Mouse (Mus musculus) G1E-ER4 (cell line): ENCODE measurements around the gene Filip1. TPM values are rescaled to one million over a fixed set of nuclear protein-coding genes. Genes with fewer than 3 reads are reported as not detected.

Experiments
- GATA1 ChIP-seq: IDR thresholded peaks from one replicate; pipeline ENCODE4 v1.8.0; 2012; ENCODE audit warnings: low read length, inconsistent platforms
- polyA plus RNA-seq: library from polyadenylated mRNA; stranded (reverse); fragments of >175 nt; gene quantifications from 2 replicates; pipeline ENCODE4 v1.2.3, GENCODE M21; 2012

Gene Filip1
- polyA plus RNA-seq, 1 experiment, result not detected

DNA sequence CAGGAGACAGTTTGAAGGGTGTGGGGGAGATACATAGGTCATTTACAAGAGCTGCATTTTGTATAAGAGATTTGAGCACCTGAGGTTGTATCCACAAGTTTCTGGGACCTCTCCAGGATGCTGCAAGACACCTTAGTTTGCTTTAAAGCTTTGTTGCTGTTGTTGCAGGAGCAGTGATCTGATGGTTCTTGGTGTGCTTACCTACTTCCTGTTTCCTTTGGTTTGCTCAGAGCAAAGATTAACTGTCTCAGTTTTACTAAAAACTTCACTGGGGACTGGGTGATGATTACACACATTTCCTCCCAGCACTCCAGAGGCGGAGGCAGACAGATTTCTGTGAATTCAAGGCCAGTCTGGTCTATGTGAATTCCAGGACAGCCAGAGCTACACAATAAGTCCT, 217.6 kb downstream of the Filip1 start:
- no peak for TF ChIP-seq GATA1

DNA sequence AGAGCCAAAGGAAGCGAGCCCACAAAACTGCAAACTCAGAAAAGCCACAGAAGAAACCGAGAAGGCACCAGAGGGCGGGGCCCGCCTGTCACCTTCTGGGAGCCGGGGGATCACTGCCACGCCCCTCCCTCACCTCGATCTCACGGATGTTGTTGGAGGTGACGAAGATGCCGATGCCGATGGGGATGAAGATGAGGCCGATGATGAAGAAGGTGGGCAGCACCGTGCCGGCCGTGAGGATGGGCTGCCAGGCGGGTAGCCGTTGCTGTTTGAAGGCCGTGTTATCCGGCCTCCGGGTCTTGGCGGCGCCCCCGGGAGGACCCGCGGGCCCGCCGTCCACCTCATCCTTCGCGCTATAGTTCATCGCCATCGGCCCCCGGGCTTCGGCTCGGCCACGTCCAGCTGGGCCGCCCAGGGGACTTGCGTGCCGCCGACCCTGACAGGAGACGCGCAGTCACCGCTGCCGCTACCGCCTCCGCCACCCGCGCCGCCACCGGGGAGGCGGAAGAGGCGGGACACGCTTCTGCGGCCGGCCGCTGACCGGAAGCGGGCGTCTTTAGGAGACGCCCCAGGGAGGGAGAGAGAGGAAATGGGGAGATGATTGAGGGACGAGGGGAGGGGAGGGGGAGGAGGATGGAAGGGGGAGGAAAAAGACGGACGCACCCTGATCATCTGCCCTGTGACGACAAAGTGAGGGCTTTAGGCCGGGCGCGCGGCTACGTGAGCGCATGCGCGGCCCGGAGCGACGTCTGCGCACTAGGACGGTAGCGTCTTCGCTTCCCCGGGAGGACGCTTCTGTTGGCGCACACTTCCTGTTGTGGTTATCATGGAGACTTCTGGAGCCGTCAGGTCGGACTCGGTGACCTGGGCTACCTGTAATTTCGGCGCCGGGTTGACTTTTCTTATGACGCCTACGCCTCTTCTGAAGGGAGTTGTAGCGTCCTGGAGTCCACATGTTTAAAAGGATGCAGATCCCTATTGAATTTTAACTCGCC, 219.5 kb downstream of the Filip1 start, which contains the start of gene Tmem30a:
Gene Tmem30a, minus strand, starts transcription at position 667 of the 995 bp plus-strand sequence.
- TF ChIP-seq GATA1, result no peak

DNA sequence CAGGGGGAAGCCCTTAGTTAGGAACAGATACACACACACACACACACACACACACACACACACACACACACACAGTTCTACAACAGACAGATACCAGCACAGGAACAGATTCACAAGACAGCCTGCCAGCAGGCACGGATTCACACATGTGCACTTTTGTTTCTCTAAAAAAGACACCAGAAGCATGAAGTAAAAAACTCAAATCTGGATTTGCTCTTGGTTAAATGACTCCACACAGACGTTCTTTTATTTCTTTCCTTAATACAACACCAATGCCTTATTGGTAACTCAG, 226.9 kb downstream of the Filip1 start:
- no peak for TF ChIP-seq GATA1

DNA sequence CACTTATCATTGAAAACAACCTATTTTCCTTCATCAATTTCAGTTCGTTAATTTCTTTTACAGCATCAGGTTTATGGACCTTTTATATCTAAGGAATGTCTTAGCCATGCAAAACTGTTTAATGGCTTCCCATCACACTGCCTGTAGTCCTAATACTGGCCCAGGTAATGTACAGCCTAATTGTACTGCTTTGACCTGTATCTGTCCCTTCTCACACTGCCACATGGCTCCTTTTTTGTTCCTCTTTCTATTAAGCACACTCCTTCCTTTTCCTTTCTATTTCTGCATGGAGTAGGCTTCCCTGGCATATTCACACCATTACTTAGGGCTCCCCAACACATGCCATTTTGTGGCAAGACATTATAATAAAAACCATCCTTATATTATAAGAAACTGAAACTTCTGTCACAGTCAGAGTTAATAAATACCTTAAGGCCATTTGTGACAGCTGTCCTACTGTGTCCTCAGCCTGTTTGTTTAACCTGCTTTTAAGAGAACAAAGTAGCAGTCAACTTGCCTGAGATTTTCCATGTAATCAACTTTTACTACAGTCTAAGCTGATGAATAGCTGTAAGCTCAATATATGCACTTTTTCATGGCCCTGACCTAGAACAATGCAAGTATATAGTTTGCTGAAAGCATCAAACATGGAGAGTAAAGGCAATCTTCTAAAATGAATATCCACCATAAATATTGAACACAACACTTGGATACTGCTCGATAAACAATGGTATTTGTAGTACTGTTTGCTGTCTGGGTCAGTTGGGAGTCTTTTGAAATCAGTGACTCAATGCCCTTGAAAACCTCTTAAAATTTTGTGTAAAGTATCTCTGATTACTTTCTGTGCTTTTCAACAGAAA, 227.5 kb downstream of the Filip1 start:
- TF ChIP-seq GATA1, result no peak

- TF ChIP-seq GATA1, result no peak
Observed at GRCm38 (mm10) chr9:79784439-79784838, 228.2 kb downstream of the Filip1 start.

GRCm38 (mm10) chr9:79779354-79779753, 233.3 kb downstream of the Filip1 start:
- TF ChIP-seq GATA1, result no peak

DNA sequence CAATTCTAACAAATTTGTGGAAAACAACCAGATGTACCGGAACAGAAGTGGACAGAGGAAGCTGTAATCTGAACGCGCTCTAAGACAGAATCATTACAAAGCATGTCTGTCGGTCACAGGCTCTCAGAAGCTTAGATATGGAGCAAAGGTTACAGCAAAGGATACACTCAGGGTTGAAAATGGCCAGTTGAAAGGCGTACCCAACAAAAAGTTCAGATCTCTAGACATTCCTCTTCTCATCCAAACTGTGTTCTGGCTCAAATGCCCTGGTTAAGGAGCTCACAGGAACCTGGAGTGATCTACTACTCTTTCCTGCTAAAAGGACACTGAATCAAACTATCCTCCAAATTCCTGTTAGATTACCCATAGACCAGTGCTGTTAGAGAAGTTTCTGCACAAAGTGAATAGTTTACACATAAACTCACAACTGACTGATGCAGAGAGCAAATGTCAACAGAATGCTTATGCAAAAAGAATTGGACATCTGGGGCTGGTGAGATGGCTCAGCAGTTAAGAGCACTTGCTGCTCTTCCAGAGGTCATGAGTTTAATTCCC, 245.6 kb downstream of the Filip1 start:
- TF ChIP-seq GATA1, result no peak

DNA sequence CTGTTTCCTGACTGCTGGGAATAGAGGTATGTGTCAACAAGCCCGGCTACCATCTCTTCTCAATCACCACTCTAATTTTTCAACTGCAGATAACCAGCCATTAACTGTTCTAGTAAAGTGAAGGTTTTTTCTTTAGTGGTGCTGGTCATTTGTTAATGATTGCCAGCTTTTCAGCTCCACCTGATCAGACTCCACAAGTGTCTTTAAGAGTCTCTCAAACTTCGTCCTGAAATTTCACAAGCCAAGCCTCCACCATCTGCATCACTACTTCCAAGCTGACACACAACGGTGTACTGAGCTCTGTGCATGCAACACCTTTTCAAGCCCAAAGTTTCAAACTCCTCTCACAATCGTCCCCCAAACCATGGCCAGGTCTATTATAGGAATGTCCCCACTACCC, 247.3 kb downstream of the Filip1 start:
- TF ChIP-seq GATA1, result no peak

Other genes starting within 250 kb of the Filip1 start
- gene Tmem30a, start 219.3 kb downstream of the Filip1 start, polyA plus RNA-seq, result 115 and 142 TPM in 2 replicates
- 86.7 and 120 TPM in 2 replicates for gene Senp6, start 54.1 kb upstream of the Filip1 start, polyA plus RNA-seq
- gene Myo6, start 152.2 kb upstream of the Filip1 start, polyA plus RNA-seq, result 15.6 and 19.7 TPM in 2 replicates